Mouse (Mus musculus) liver, postnatal 0 days (tissue): Measurements from ENCODE around the gene Dnajc7.

Experiments
- CTCF ChIP-seq: sonication (generic); IDR thresholded peaks from 2 replicates; pipeline ENCODE4 v1.5.1; 2016; ENCODE audit warnings: antibody characterized with exemption, low read depth
- EP300 ChIP-seq: IDR thresholded peaks from 2 replicates; pipeline ENCODE4 v1.6.1; 2016; ENCODE audit warnings: antibody characterized with exemption, low read depth, mild to moderate bottlenecking

GRCm38 (mm10) chr11:100628862-100629352 is 8.9 kb upstream of the Dnajc7 start:
- TF ChIP-seq EP300 (no peak), CTCF (no peak)
